In the genomic region with DNA sequence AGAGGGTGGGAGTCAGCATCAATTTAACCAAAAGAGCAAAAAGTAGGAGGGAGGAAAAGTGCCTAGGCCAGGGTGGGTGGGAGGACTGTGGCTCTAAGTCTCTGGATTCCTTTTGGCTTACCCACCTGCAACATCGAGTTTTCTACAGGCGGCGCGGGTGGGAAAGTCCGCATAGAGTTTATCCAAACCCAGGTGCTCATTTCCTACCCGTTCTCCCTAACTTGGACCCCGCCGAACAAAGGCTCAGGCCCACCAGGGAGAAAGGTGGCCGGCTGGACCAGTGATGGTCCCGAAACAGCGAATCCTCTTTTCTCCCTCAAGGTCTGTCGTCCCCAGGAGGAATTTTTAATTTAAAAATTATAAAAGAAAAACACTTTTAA, we compare ENCODE assay signal across 8 mouse cellular contexts. TPM values are rescaled to one million over a fixed set of nuclear protein-coding genes. Genes with fewer than 3 reads are reported as not detected.
DNase-seq lines count a peak whose midpoint lies in the region; ATAC-seq and TF ChIP-seq lines count a peak whose summit lies in the region.

No protein-coding gene starts in this region.

- 0 out of 2 replicates have a peak overlapping the region, but pooled peaks have one; percentile 1 for H3K9ac ChIP-seq in lung, embryonic 14.5 days
- no peak overlapping the region for H3K9ac ChIP-seq in hindbrain, postnatal 0 days (replicated peaks; ENCODE audit: low read length)
- H3K9ac ChIP-seq in midbrain, embryonic 16.5 days (ENCODE audit: low read depth, low read length): peak overlapping the region; percentile 32; the same call in 1 of the 2 replicates

- no peaks in the 10 kb centered on the region for H3K9me3 ChIP-seq in lung, embryonic 14.5 days (ENCODE audit: low read depth, low read length)
- H3K9me3 ChIP-seq in hindbrain, postnatal 0 days (ENCODE audit: low read length): no peaks in the 10 kb centered on the region
- no peaks in the 10 kb centered on the region for H3K9me3 ChIP-seq in midbrain, embryonic 16.5 days (replicated peaks; ENCODE audit: control insufficient read depth, low read length, poor library complexity, severe bottlenecking)

- peaks cover 8% of the 10 kb centered on the region; the same call in 1 of the 2 replicates for H3K4me1 ChIP-seq in lung, embryonic 14.5 days (ENCODE audit: insufficient read depth)
- H3K4me1 ChIP-seq in embryonic fibroblast, embryonic 13.5 days (ENCODE audit: control insufficient read depth, insufficient read depth, low read length): no peaks in the 10 kb centered on the region
- no peaks in the 10 kb centered on the region; the same call in 1 of the 2 replicates for H3K4me1 ChIP-seq in hindbrain, postnatal 0 days (ENCODE audit: insufficient read depth, low read length)
- peaks cover 17% of the 10 kb centered on the region; the same call in 1 of the 2 replicates for H3K4me1 ChIP-seq in midbrain, embryonic 16.5 days (ENCODE audit: control insufficient read depth, insufficient read depth, low read length)

- no peaks in the 10 kb centered on the region for H3K36me3 ChIP-seq in lung, embryonic 14.5 days (ENCODE audit: insufficient read depth)
- H3K36me3 ChIP-seq in hindbrain, postnatal 0 days (ENCODE audit: insufficient read depth, low read length): no peaks in the 10 kb centered on the region
- no peaks in the 10 kb centered on the region for H3K36me3 ChIP-seq in midbrain, embryonic 16.5 days (ENCODE audit: control insufficient read depth, insufficient read depth, low read length)

- peak overlapping the region; percentile 40 for H3K4me3 ChIP-seq in lung, embryonic 14.5 days (ENCODE audit: low read depth, low read length)
- peak overlapping the region; percentile 35 for H3K4me3 ChIP-seq in embryonic fibroblast, embryonic 13.5 days (ENCODE audit: insufficient read depth, low read length)
- peak overlapping the region; percentile 29 for H3K4me3 ChIP-seq in hindbrain, postnatal 0 days (ENCODE audit: low read length)
- H3K4me3 ChIP-seq in midbrain, embryonic 16.5 days (ENCODE audit: low read depth, low read length): peak overlapping the region; percentile 39

- H3K4me2 ChIP-seq in lung, embryonic 14.5 days: peak overlapping the region; percentile 79
- peak overlapping the region; percentile 53 for H3K4me2 ChIP-seq in hindbrain, postnatal 0 days (ENCODE audit: low read depth, low read length)
- peak overlapping the region; percentile 62 for H3K4me2 ChIP-seq in midbrain, embryonic 16.5 days (ENCODE audit: low read length)

- ATAC-seq in lung, embryonic 14.5 days (ENCODE audit: insufficient read depth): no peak
- no peak for ATAC-seq in hindbrain, postnatal 0 days
- no peak for ATAC-seq in midbrain, embryonic 16.5 days

- H3K27me3 ChIP-seq in lung, embryonic 14.5 days (ENCODE audit: insufficient read depth, low read length): peaks cover 73% of the 10 kb centered on the region
- H3K27me3 ChIP-seq in hindbrain, postnatal 0 days (ENCODE audit: insufficient read depth, low read length): peaks cover 50% of the 10 kb centered on the region
- peaks cover 45% of the 10 kb centered on the region for H3K27me3 ChIP-seq in midbrain, embryonic 16.5 days (ENCODE audit: control insufficient read depth, insufficient read depth, low read depth, low read length)

- peak; percentile 15 for DNase-seq in lung, embryonic 14.5 days
- DNase-seq in lung, postnatal 4 days: no peak
- DNase-seq in hindbrain, postnatal 0 days (ENCODE audit: low spot score): no peak
- no peak for DNase-seq in right cerebral cortex, adult 18-20 months
- DNase-seq in thymus, postnatal 14 days: no peak
- no peak for DNase-seq in gastrocnemius, postnatal 25 days

- TF ChIP-seq CTCF in lung, embryonic 14.5 days (IDR thresholded peaks at IDR 0.05; ENCODE audit: low read depth): no peak
- TF ChIP-seq CTCF in embryonic fibroblast, embryonic 13.5 days (IDR thresholded peaks at IDR 0.05; ENCODE audit: borderline replicate concordance, insufficient read depth, low read length): no peak
- TF ChIP-seq CTCF in hindbrain, postnatal 0 days (IDR thresholded peaks at IDR 0.05; ENCODE audit: low read depth): no peak

- TF ChIP-seq POLR2A in embryonic fibroblast, embryonic 13.5 days (IDR thresholded peaks at IDR 0.05; ENCODE audit: low read depth, low read length): no peak

- no peak overlapping the region for H3K27ac ChIP-seq in lung, embryonic 14.5 days (ENCODE audit: low read depth)
- H3K27ac ChIP-seq in embryonic fibroblast, embryonic 13.5 days (ENCODE audit: insufficient read depth, low read length): no peak overlapping the region
- no peak overlapping the region for H3K27ac ChIP-seq in hindbrain, postnatal 0 days
- no peak overlapping the region for H3K27ac ChIP-seq in midbrain, embryonic 16.5 days (ENCODE audit: low read length)

- 1% methylated on average over 12 of the region's 12 CpGs for WGBS in lung, embryonic 14.5 days
- WGBS in hindbrain, postnatal 0 days: 3% methylated on average over 12 of the region's 12 CpGs
- WGBS in midbrain, embryonic 16.5 days: 2% methylated on average over 12 of the region's 12 CpGs

RNA-seq across cellular contexts. Expression of gene Isl2, which starts 1.9 kb away (rescaled TPM):
- polyA plus RNA-seq in lung, embryonic 14.5 days (2014; fragmentation: Nextera tagmentation; extraction: Ambion mirVana): 0.12 TPM in 1 of 2 replicates, not detected in the other
- polyA plus RNA-seq in embryonic fibroblast, embryonic 13.5 days (2011; ENCODE audit: insufficient read length, low read depth, missing spikeins): not detected in 2 replicates
- 1.2 and 1.6 TPM in 2 replicates for total RNA-seq in hindbrain, postnatal 0 days (2014; rRNA removed)
- polyA plus RNA-seq in hindbrain, postnatal 0 days (2015; fragmentation: Nextera tagmentation; extraction: Ambion mirVana): 0.53 and 0.95 TPM in 2 replicates
- 1.1 and 1.7 TPM in 2 replicates for polyA plus RNA-seq in midbrain, embryonic 16.5 days (2015; fragmentation: Nextera tagmentation; extraction: Ambion mirVana)
- not detected for total RNA-seq in gastrocnemius, postnatal 25 days (2021)

RNA-seq across cellular contexts. Expression of gene Etfa, which starts 28.3 kb away (rescaled TPM):
- polyA plus RNA-seq in lung, embryonic 14.5 days (2014; fragmentation: Nextera tagmentation; extraction: Ambion mirVana): 194 and 201 TPM in 2 replicates
- polyA plus RNA-seq in embryonic fibroblast, embryonic 13.5 days (2011; ENCODE audit: insufficient read length, low read depth, missing spikeins): 90.7 and 94.8 TPM in 2 replicates
- total RNA-seq in hindbrain, postnatal 0 days (2014; rRNA removed): 12.5 and 17.6 TPM in 2 replicates
- polyA plus RNA-seq in hindbrain, postnatal 0 days (2015; fragmentation: Nextera tagmentation; extraction: Ambion mirVana): 127 and 145 TPM in 2 replicates
- polyA plus RNA-seq in midbrain, embryonic 16.5 days (2015; fragmentation: Nextera tagmentation; extraction: Ambion mirVana): 77.1 and 81.2 TPM in 2 replicates
- total RNA-seq in gastrocnemius, postnatal 25 days (2021): 100 to 1,000 TPM; 245 to 247 TPM
